ENCODE assay signal across 29 mouse cellular contexts in genomic region chr2:80259888-80260672, GRCm38 (mm10). TPM values are rescaled to one million over a fixed set of nuclear protein-coding genes. Genes with fewer than 3 reads are reported as not detected.
A peak's percentile ranks its signal among the peaks of the same experiment; 100 is the strongest.
DNase-seq lines count a peak whose midpoint lies in the region; ATAC-seq and TF ChIP-seq lines count a peak whose summit lies in the region.
"Had no signal": no experiment of that assay in that cellular context is flagged by ENCODE, and none has a peak within 500 bp of the region (broad histone marks: within the 10 kb centered on the region; RNA-seq: fewer than 3 reads in every experiment).

No protein-coding gene starts in this region.

- no peak overlapping the region for H3K27ac ChIP-seq in embryonic facial prominence, embryonic 14.5 days (replicated peaks; ENCODE audit: low read depth, low read length)
- H3K27ac ChIP-seq in embryonic facial prominence, embryonic 10.5 days (replicated peaks) = no peak overlapping the region
- H3K27ac ChIP-seq in forebrain, postnatal 0 days (ENCODE audit: low read depth, low read length) = no peak overlapping the region
- H3K27ac ChIP-seq in forebrain, embryonic 15.5 days (replicated peaks) = no peak overlapping the region
- no peak overlapping the region for H3K27ac ChIP-seq in heart, embryonic 16.5 days (ENCODE audit: low read length)
- H3K27ac ChIP-seq: embryonic facial prominence, embryonic 12.5 days; hindbrain, embryonic 14.5 days; hindbrain, postnatal 0 days had no signal

- no peak for ATAC-seq in embryonic facial prominence, embryonic 14.5 days (ENCODE audit: low read depth)
- peak; percentile 69; the same call in 1 of the 2 replicates for ATAC-seq in forebrain, postnatal 0 days
- ATAC-seq in forebrain, embryonic 15.5 days (replicated peaks) = no peak
- peak; percentile 52; the same call in 1 of the 2 replicates for ATAC-seq in heart, embryonic 16.5 days (replicated peaks; ENCODE audit: extremely low read depth, insufficient read depth, low FRiP score)
- ATAC-seq in granulocyte monocyte progenitor cell, adult 5-6 weeks (replicated peaks; ENCODE audit: poor library complexity, severe bottlenecking) = no peak
- ATAC-seq: activated CD4-positive, CD25-positive, alpha-beta regulatory T cell, adult 4 months; hindbrain, postnatal 0 days; inflammation-experienced regulatory T-cells, adult 6 months; intestine, embryonic 16.5 days had no signal

- no peaks in the 10 kb centered on the region for H3K9me3 ChIP-seq in embryonic facial prominence, embryonic 14.5 days (ENCODE audit: control insufficient read depth, low read length)
- no peaks in the 10 kb centered on the region for H3K9me3 ChIP-seq in embryonic facial prominence, embryonic 10.5 days
- no peaks in the 10 kb centered on the region for H3K9me3 ChIP-seq in forebrain, postnatal 0 days (ENCODE audit: low read length)
- H3K9me3 ChIP-seq in forebrain, embryonic 15.5 days = no peaks in the 10 kb centered on the region
- no peaks in the 10 kb centered on the region for H3K9me3 ChIP-seq in heart, embryonic 16.5 days (replicated peaks; ENCODE audit: control insufficient read depth, low read length)
- H3K9me3 ChIP-seq: embryonic facial prominence, embryonic 12.5 days had no signal

- no peak overlapping the region for H3K4me2 ChIP-seq in embryonic facial prominence, embryonic 14.5 days (ENCODE audit: low read depth, low read length)
- H3K4me2 ChIP-seq in forebrain, postnatal 0 days (ENCODE audit: low read depth) = no peak overlapping the region
- H3K4me2 ChIP-seq in forebrain, embryonic 15.5 days (replicated peaks) = no peak overlapping the region
- no peak overlapping the region for H3K4me2 ChIP-seq in heart, embryonic 16.5 days (ENCODE audit: low read depth, low read length)
- H3K4me2 ChIP-seq: embryonic facial prominence, embryonic 12.5 days; heart, embryonic 11.5 days; hindbrain, embryonic 14.5 days had no signal

- no peak overlapping the region for H3K9ac ChIP-seq in embryonic facial prominence, embryonic 14.5 days (ENCODE audit: low read depth, low read length)
- no peak overlapping the region for H3K9ac ChIP-seq in forebrain, postnatal 0 days
- no peak overlapping the region for H3K9ac ChIP-seq in forebrain, embryonic 15.5 days (replicated peaks)
- no peak overlapping the region for H3K9ac ChIP-seq in heart, embryonic 16.5 days (ENCODE audit: low read length)
- H3K9ac ChIP-seq: embryonic facial prominence, embryonic 12.5 days; hindbrain, embryonic 14.5 days had no signal

- WGBS in embryonic facial prominence, embryonic 14.5 days = 79% methylated on average over 3 of the region's 3 CpGs
- WGBS in embryonic facial prominence, embryonic 10.5 days = 91% methylated on average over 3 of the region's 3 CpGs
- 95% methylated on average over 3 of the region's 3 CpGs for WGBS in forebrain, postnatal 0 days
- WGBS in forebrain, embryonic 15.5 days = 86% methylated on average over 3 of the region's 3 CpGs
- WGBS in heart, embryonic 16.5 days = 76% methylated on average over 3 of the region's 3 CpGs

- peak; percentile 57 for DNase-seq in embryonic facial prominence, embryonic 14.5 days (ENCODE audit: low spot score)
- DNase-seq in embryonic facial prominence, embryonic 10.5 days (ENCODE audit: low spot score) = no peak
- peak; percentile 64 for DNase-seq in forebrain, postnatal 0 days
- DNase-seq in heart, postnatal 25 days (ENCODE audit: low spot score) = no peak
- peak; percentile 20 for DNase-seq in brain, embryonic 14.5 days (ENCODE audit: low read depth)
- DNase-seq: adrenal gland, adult 8-10 months; adrenal gland, postnatal 25 days; cerebellum, adult 18-20 months; cerebellum, adult 9-10 months; cerebellum, postnatal 14 days; gastrocnemius, postnatal 25 days; heart, postnatal 4 days; kidney, adult 18-20 months had no signal

- no peaks in the 10 kb centered on the region for H3K36me3 ChIP-seq in embryonic facial prominence, embryonic 14.5 days (ENCODE audit: control insufficient read depth, insufficient read depth, low read length)
- H3K36me3 ChIP-seq in embryonic facial prominence, embryonic 10.5 days (replicated peaks) = no peaks in the 10 kb centered on the region
- no peaks in the 10 kb centered on the region for H3K36me3 ChIP-seq in forebrain, postnatal 0 days (ENCODE audit: insufficient read depth)
- no peaks in the 10 kb centered on the region for H3K36me3 ChIP-seq in forebrain, embryonic 15.5 days
- no peaks in the 10 kb centered on the region for H3K36me3 ChIP-seq in heart, embryonic 16.5 days (ENCODE audit: control insufficient read depth, insufficient read depth)
- H3K36me3 ChIP-seq: embryonic facial prominence, embryonic 12.5 days had no signal

- TF ChIP-seq POLR2A in brain, embryonic 14.5 days (IDR thresholded peaks at IDR 0.05; ENCODE audit: borderline replicate concordance, extremely low read depth, insufficient read depth, insufficient read length, poor library complexity, severe bottlenecking) = no peak

- no peaks in the 10 kb centered on the region for H3K27me3 ChIP-seq in embryonic facial prominence, embryonic 14.5 days (replicated peaks; ENCODE audit: control insufficient read depth, insufficient read depth, low read length)
- H3K27me3 ChIP-seq in embryonic facial prominence, embryonic 10.5 days (replicated peaks; ENCODE audit: low read depth, poor library complexity, severe bottlenecking) = no peaks in the 10 kb centered on the region
- H3K27me3 ChIP-seq in forebrain, postnatal 0 days (ENCODE audit: insufficient read depth, low read length) = no peaks in the 10 kb centered on the region
- no peaks in the 10 kb centered on the region for H3K27me3 ChIP-seq in forebrain, embryonic 15.5 days
- no peaks in the 10 kb centered on the region for H3K27me3 ChIP-seq in heart, embryonic 16.5 days (ENCODE audit: control insufficient read depth, insufficient read depth, low read length)
- H3K27me3 ChIP-seq: embryonic facial prominence, embryonic 12.5 days had no signal

- intact Hi-C loops in heart, postnatal 25 days (cut with DNase I) = loop anchor here (10.0 kb wide), 1 partner anchor 475 kb away; no protein-coding TSS in a partner anchor

- TF ChIP-seq CTCF in forebrain, postnatal 0 days (IDR thresholded peaks at IDR 0.05; ENCODE audit: low read depth) = no peak
- TF ChIP-seq CTCF in brain, embryonic 14.5 days (IDR thresholded peaks at IDR 0.05; ENCODE audit: borderline replicate concordance, extremely low read depth, insufficient read depth, insufficient read length) = no peak

- H3K4me3 ChIP-seq in embryonic facial prominence, embryonic 14.5 days (ENCODE audit: low read depth, low read length) = no peak overlapping the region
- no peak overlapping the region for H3K4me3 ChIP-seq in embryonic facial prominence, embryonic 10.5 days
- H3K4me3 ChIP-seq in forebrain, postnatal 0 days (ENCODE audit: low read depth, low read length) = no peak overlapping the region
- H3K4me3 ChIP-seq in forebrain, embryonic 15.5 days = no peak overlapping the region
- H3K4me3 ChIP-seq in heart, embryonic 16.5 days (ENCODE audit: low read length) = no peak overlapping the region
- H3K4me3 ChIP-seq: embryonic facial prominence, embryonic 12.5 days; erythroblast, embryonic 14.5 days had no signal

- H3K4me1 ChIP-seq in embryonic facial prominence, embryonic 14.5 days (ENCODE audit: control insufficient read depth, insufficient read depth, low read length) = no peaks in the 10 kb centered on the region
- no peaks in the 10 kb centered on the region for H3K4me1 ChIP-seq in embryonic facial prominence, embryonic 10.5 days
- no peaks in the 10 kb centered on the region for H3K4me1 ChIP-seq in forebrain, postnatal 0 days (ENCODE audit: insufficient read depth)
- no peaks in the 10 kb centered on the region for H3K4me1 ChIP-seq in forebrain, embryonic 15.5 days
- no peaks in the 10 kb centered on the region for H3K4me1 ChIP-seq in heart, embryonic 16.5 days (ENCODE audit: control insufficient read depth, insufficient read depth, low read length)
- H3K4me1 ChIP-seq: embryonic facial prominence, embryonic 12.5 days had no signal

RNA-seq across cellular contexts. Expression of gene Prdx6b, which starts 32.2 kb away (rescaled TPM):
- not detected in 2 replicates for polyA plus RNA-seq in embryonic facial prominence, embryonic 14.5 days (2014; fragmentation: Nextera tagmentation; extraction: Ambion mirVana)
- not detected in 2 replicates for polyA plus RNA-seq in embryonic facial prominence, embryonic 10.5 days (2016; fragmentation: Nextera tagmentation; extraction: Ambion mirVana)
- not detected in 2 replicates for total RNA-seq in forebrain, postnatal 0 days (2014; rRNA removed)
- not detected in 2 replicates for polyA plus RNA-seq in forebrain, postnatal 0 days (2015; fragmentation: Nextera tagmentation; extraction: Ambion mirVana)
- polyA plus RNA-seq in forebrain, embryonic 15.5 days (2015; fragmentation: Nextera tagmentation; extraction: Ambion mirVana) = not detected in 2 replicates
- 0.11 TPM in 1 of 2 replicates, not detected in the other for polyA plus RNA-seq in heart, embryonic 16.5 days (2015; fragmentation: Nextera tagmentation; extraction: Ambion mirVana)
- not detected for total RNA-seq in heart, postnatal 25 days (2021)
- not detected in 2 replicates for polyA plus RNA-seq in brain, embryonic 14.5 days (2012; rRNA removed)
- not detected in 2 replicates for total RNA-seq in granulocyte monocyte progenitor cell, adult 5-6 weeks (2014; fragmentation: Nextera tagmentation)
- not detected in 2 replicates for total RNA-seq in granulocyte monocyte progenitor cell, adult 5-6 weeks (2017)
- total RNA-seq: adrenal gland, adult 8-10 months; adrenal gland, postnatal 25 days; ES-E14; gastrocnemius, adult 8-10 months; gastrocnemius, postnatal 25 days; heart, adult 8-10 months; heart, postnatal 4 days; hindbrain, postnatal 0 days had no signal
- polyA plus RNA-seq: activated CD4-positive, CD25-positive, alpha-beta regulatory T cell, adult 4 months; embryonic facial prominence, embryonic 12.5 days; heart, embryonic 11.5 days; heart, postnatal 0 days; hindbrain, embryonic 11.5 days; hindbrain, embryonic 14.5 days; hindbrain, postnatal 0 days; intestine, embryonic 16.5 days had no signal

RNA-seq across cellular contexts. Expression of gene Dnajc10, which starts 55.2 kb away (rescaled TPM):
- polyA plus RNA-seq in embryonic facial prominence, embryonic 14.5 days (2014; fragmentation: Nextera tagmentation; extraction: Ambion mirVana) = 84.2 and 87.8 TPM in 2 replicates
- 80.3 and 88.0 TPM in 2 replicates for polyA plus RNA-seq in embryonic facial prominence, embryonic 10.5 days (2016; fragmentation: Nextera tagmentation; extraction: Ambion mirVana)
- 69.6 and 79.8 TPM in 2 replicates for total RNA-seq in forebrain, postnatal 0 days (2014; rRNA removed)
- polyA plus RNA-seq in forebrain, postnatal 0 days (2015; fragmentation: Nextera tagmentation; extraction: Ambion mirVana) = 42.1 and 53.4 TPM in 2 replicates
- polyA plus RNA-seq in forebrain, embryonic 15.5 days (2015; fragmentation: Nextera tagmentation; extraction: Ambion mirVana) = 53.8 TPM in 2 replicates
- 48.5 and 49.1 TPM in 2 replicates for polyA plus RNA-seq in heart, embryonic 16.5 days (2015; fragmentation: Nextera tagmentation; extraction: Ambion mirVana)
- 10 to 100 TPM; 31.9 to 34.1 TPM for total RNA-seq in heart, postnatal 25 days (2021)
- 44.9 and 51.5 TPM in 2 replicates for polyA plus RNA-seq in brain, embryonic 14.5 days (2012; rRNA removed)
- total RNA-seq in granulocyte monocyte progenitor cell, adult 5-6 weeks (2014; fragmentation: Nextera tagmentation) = 74.0 and 80.3 TPM in 2 replicates
- total RNA-seq in granulocyte monocyte progenitor cell, adult 5-6 weeks (2017) = 129 and 136 TPM in 2 replicates

Comparison
In these comparisons a context has a peak if more than half of its experiments do, and no peak if none do; other contexts are left out.
1. ATAC-seq: peak in forebrain, postnatal 0 days (single experiment) and heart, embryonic 16.5 days (single experiment); none in embryonic facial prominence, embryonic 14.5 days (single experiment), forebrain, embryonic 15.5 days (single experiment) and granulocyte monocyte progenitor cell, adult 5-6 weeks (single experiment).
2. DNase-seq: peak in embryonic facial prominence, embryonic 14.5 days (single experiment), forebrain, postnatal 0 days (single experiment) and brain, embryonic 14.5 days (single experiment); none in embryonic facial prominence, embryonic 10.5 days (single experiment) and heart, postnatal 25 days (single experiment).